Mouse (Mus musculus) ES-Bruce4 (cell line): ENCODE data around the gene Abhd12.

Source experiments
- CTCF ChIP-seq: IDR thresholded peaks from one replicate; pipeline ENCODE4 v1.8.1; 2011; ENCODE audit warnings: low read depth, low read length
- EP300 ChIP-seq: IDR thresholded peaks from 2 replicates; pipeline ENCODE4 v1.6.1; 2011; ENCODE audit warnings: low read depth, low read length; ENCODE audit not compliant: insufficient read depth
- POLR2A ChIP-seq: IDR thresholded peaks from one replicate; pipeline ENCODE4 v1.8.1; 2011; ENCODE audit warnings: low read length; ENCODE audit not compliant: insufficient read depth

- TF ChIP-seq CTCF (no peak), POLR2A (no peak), EP300 (no peak)
Observed at GRCm38 (mm10) chr2:150900341-150900740, 4.2 kb downstream of the Abhd12 start.
